Mouse (Mus musculus): Measurements from ENCODE around the gene Gpr33. TPM values are rescaled to one million over a fixed set of nuclear protein-coding genes. Genes with fewer than 3 reads are reported as not detected.

The Gpr33 gene
- polyA plus RNA-seq, 1 experiment from 2014 or later, result not detected

Other genes starting within 250 kb of the Gpr33 start
- gene Hectd1, start 198.5 kb downstream of the Gpr33 start, polyA plus RNA-seq (2015; fragmentation: Nextera tagmentation; extraction: Ambion mirVana), result 23.6 and 24.6 TPM in 2 replicates
- 5.0 and 5.2 TPM in 2 replicates for gene Heatr5a, start 56.7 kb downstream of the Gpr33 start, polyA plus RNA-seq (2015; fragmentation: Nextera tagmentation; extraction: Ambion mirVana)
- gene Dtd2, start 21.6 kb downstream of the Gpr33 start, polyA plus RNA-seq (2015; fragmentation: Nextera tagmentation; extraction: Ambion mirVana), result 10.4 and 12.8 TPM in 2 replicates
- 3.5 and 4.0 TPM in 2 replicates for gene Nubpl, start 69.7 kb upstream of the Gpr33 start, polyA plus RNA-seq (2015; fragmentation: Nextera tagmentation; extraction: Ambion mirVana)

All from liver, embryonic 16.5 days (tissue).